Comparison of ENCODE assay signal across 8 mouse cellular contexts in the genomic region with DNA sequence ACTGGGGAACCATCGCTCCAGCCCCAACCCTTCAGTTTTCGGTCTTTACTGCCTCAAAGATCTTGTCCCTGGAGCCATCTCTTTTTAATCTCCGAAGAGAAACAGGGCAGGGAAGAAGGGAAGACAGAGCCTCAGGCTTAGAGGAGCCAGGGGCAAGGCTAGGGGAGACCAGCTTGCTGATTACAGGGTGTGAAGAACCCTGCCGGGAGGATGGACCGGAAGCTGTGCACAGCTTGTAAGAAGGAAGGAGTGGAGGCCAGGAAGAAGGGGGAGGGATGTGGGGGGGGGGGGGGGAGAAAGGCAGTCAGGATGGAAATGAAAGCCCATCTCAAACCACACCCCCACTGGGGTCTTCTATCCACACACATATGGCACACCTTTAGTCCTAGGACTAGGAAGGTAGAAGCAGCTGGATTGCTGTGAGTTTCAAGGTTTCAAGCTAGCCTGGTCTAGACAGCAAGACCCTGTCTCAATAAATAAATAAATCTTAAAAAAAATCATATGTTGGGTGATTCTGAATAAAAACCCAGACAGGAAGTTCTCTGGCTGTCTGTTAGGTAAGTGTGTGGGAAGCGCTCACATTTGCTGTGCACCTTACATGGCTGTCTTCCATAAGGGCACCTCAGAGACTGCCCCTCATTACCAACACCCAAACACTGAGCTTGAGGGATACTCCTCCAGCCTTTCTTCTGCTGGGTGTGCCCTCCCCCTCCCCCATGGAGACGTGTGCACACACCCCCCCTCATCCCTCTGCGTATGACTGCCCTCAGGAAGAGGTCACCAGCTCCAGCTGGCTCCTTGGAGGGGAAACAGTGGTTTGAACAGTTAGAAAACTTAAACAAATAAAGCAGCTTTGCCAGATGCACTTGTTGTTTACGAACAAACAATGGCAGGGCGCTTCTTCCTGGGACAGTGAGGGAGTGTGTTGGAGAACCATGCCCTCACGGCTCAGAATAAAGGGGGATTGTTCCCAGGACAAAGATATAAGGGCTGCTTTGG. TPM values are rescaled to one million over a fixed set of nuclear protein-coding genes. Genes with fewer than 3 reads are reported as not detected.
A peak's percentile ranks its signal among the peaks of the same experiment; 100 is the strongest.
DNase-seq lines count a peak whose midpoint lies in the region; ATAC-seq and TF ChIP-seq lines count a peak whose summit lies in the region.
"Had no signal": no experiment of that assay in that cellular context is flagged by ENCODE, and none has a peak within 500 bp of the region (broad histone marks: within the 10 kb centered on the region; RNA-seq: fewer than 3 reads in every experiment).

No protein-coding gene starts in this region.

- H3K4me3 ChIP-seq in testis, adult 2 months (ENCODE audit: control insufficient read depth, low read depth, low read length) = no peak overlapping the region
- H3K4me3 ChIP-seq in kidney, embryonic 14.5 days (ENCODE audit: low read length) = no peak overlapping the region
- no peak overlapping the region for H3K4me3 ChIP-seq in lung, adult 2 months (replicated peaks; ENCODE audit: extremely low read depth, low read depth, low read length)
- H3K4me3 ChIP-seq in stomach, embryonic 16.5 days (replicated peaks; ENCODE audit: low read length) = no peak overlapping the region
- H3K4me3 ChIP-seq: erythroblast, embryonic 14.5 days had no signal

- 21% methylated on average over 11 of the region's 11 CpGs for WGBS in kidney, embryonic 14.5 days
- WGBS in lung, adult 2 months = 30% methylated on average over 11 of the region's 11 CpGs
- WGBS in stomach, embryonic 16.5 days = 28% methylated on average over 11 of the region's 11 CpGs

- TF ChIP-seq CTCF in testis, adult 2 months (IDR thresholded peaks at IDR 0.05; ENCODE audit: control insufficient read depth, insufficient read depth, insufficient replicate concordance, low read depth, low read length) = no peak
- TF ChIP-seq CTCF in lung, adult 2 months (IDR thresholded peaks at IDR 0.05; ENCODE audit: insufficient read depth, low read length) = no peak

- no peaks in the 10 kb centered on the region for H3K36me3 ChIP-seq in testis, adult 2 months (ENCODE audit: control insufficient read depth, insufficient read depth, low read length)
- peaks cover 6% of the 10 kb centered on the region; the same call in 1 of the 2 replicates for H3K36me3 ChIP-seq in kidney, embryonic 14.5 days (ENCODE audit: control insufficient read depth, insufficient read depth, low read length)
- H3K36me3 ChIP-seq in stomach, embryonic 16.5 days (ENCODE audit: control insufficient read depth, insufficient read depth, low read length) = peaks cover 8% of the 10 kb centered on the region; the same call in 1 of the 2 replicates

- no peaks in the 10 kb centered on the region for H3K9me3 ChIP-seq in kidney, embryonic 14.5 days (ENCODE audit: control insufficient read depth, low read length)
- no peaks in the 10 kb centered on the region for H3K9me3 ChIP-seq in stomach, embryonic 16.5 days (replicated peaks; ENCODE audit: control insufficient read depth, low read length)

- no peak overlapping the region for H3K4me2 ChIP-seq in kidney, embryonic 14.5 days (replicated peaks; ENCODE audit: low read depth, low read length)
- H3K4me2 ChIP-seq in stomach, embryonic 16.5 days (ENCODE audit: low read depth, low read length) = no peak overlapping the region

- no peaks in the 10 kb centered on the region for H3K4me1 ChIP-seq in testis, adult 2 months (ENCODE audit: control insufficient read depth, insufficient read depth, low read length)
- peaks cover 29% of the 10 kb centered on the region for H3K4me1 ChIP-seq in kidney, embryonic 14.5 days (ENCODE audit: control insufficient read depth, insufficient read depth, low read length)
- H3K4me1 ChIP-seq in lung, adult 2 months (ENCODE audit: control insufficient read depth, insufficient read depth, low read length) = peaks cover 7% of the 10 kb centered on the region; the same call in 1 of the 2 replicates
- H3K4me1 ChIP-seq in stomach, embryonic 16.5 days (ENCODE audit: control insufficient read depth, insufficient read depth, low read length) = peaks cover 24% of the 10 kb centered on the region

- ATAC-seq in kidney, embryonic 14.5 days (ENCODE audit: low FRiP score, low TSS enrichment) = peak; percentile 51; the same call in 1 of the 2 replicates
- peak; percentile 59; the same call in 1 of the 2 replicates for ATAC-seq in stomach, embryonic 16.5 days (ENCODE audit: insufficient read depth, low FRiP score)

- no peaks in the 10 kb centered on the region for H3K27me3 ChIP-seq in testis, adult 2 months (ENCODE audit: control insufficient read depth, insufficient read depth, low read length)
- H3K27me3 ChIP-seq in kidney, embryonic 14.5 days (ENCODE audit: control insufficient read depth, insufficient read depth, low read length) = no peaks in the 10 kb centered on the region
- no peaks in the 10 kb centered on the region for H3K27me3 ChIP-seq in stomach, embryonic 16.5 days (ENCODE audit: control insufficient read depth, insufficient read depth, low read length)

- no peak for TF ChIP-seq POLR2A in testis, adult 2 months (IDR thresholded peaks at IDR 0.05; ENCODE audit: control insufficient read depth, low read depth, low read length)
- TF ChIP-seq POLR2A in lung, adult 2 months (IDR thresholded peaks at IDR 0.05; ENCODE audit: borderline replicate concordance, extremely low read depth, low read depth, low read length) = no peak

- H3K9ac ChIP-seq in kidney, embryonic 14.5 days (ENCODE audit: low read depth, low read length) = no peak overlapping the region
- peak overlapping the region; percentile 28; the same call in 1 of the 2 replicates for H3K9ac ChIP-seq in stomach, embryonic 16.5 days (ENCODE audit: low read length)

- no peak for DNase-seq in testis, postnatal 14 days (ENCODE audit: low spot score)
- peak; percentile 90 for DNase-seq in cerebellum, adult 9-11 months
- peak; percentile 58 for DNase-seq in heart, adult 8-10 months (ENCODE audit: low spot score)
- DNase-seq in lung, adult 2 months = peak; percentile 23

- peak overlapping the region; percentile 63 for H3K27ac ChIP-seq in testis, adult 2 months (ENCODE audit: control insufficient read depth, insufficient read depth, low read depth, low read length)
- H3K27ac ChIP-seq in kidney, embryonic 14.5 days (ENCODE audit: low read depth, low read length) = peak overlapping the region; percentile 71; the same call in 1 of the 2 replicates
- peak overlapping the region; percentile 43 for H3K27ac ChIP-seq in stomach, embryonic 16.5 days (ENCODE audit: low read length)

RNA-seq across cellular contexts. Expression of gene Fnbp1, which starts 53.8 kb away (rescaled TPM):
- polyA plus RNA-seq in testis, adult 2 months (2012; rRNA removed) = 6.3 and 7.3 TPM in 2 replicates
- 10 to 100 TPM; 47.2 to 63.1 (median 52.7) TPM for total RNA-seq in heart, adult 8-10 months (2022)
- 12.2 and 24.1 TPM in 2 replicates for polyA plus RNA-seq in kidney, embryonic 14.5 days (2014; fragmentation: Nextera tagmentation; extraction: Ambion mirVana)
- polyA plus RNA-seq in lung, adult 2 months (2012; rRNA removed) = 39.9 and 47.4 TPM in 2 replicates
- polyA plus RNA-seq in stomach, embryonic 16.5 days (2015; fragmentation: Nextera tagmentation; extraction: Ambion mirVana) = 34.6 and 36.8 TPM in 2 replicates
